Mouse (Mus musculus) kidney, adult 2 months (tissue): ENCODE measurements around the gene Ttc28.

Experiments
- CTCF ChIP-seq: fragments of 200-500 bp; conservative IDR thresholded peaks from 2 replicates; pipeline ENCODE4 v1.5.1; 2011; ENCODE audit warnings: low read depth, mild to moderate bottlenecking, control low read depth, low read length, moderate library complexity, mixed read lengths; ENCODE audit not compliant: insufficient read depth, insufficient read length
- POLR2A ChIP-seq: fragments of 200-500 bp; IDR thresholded peaks from one replicate; pipeline ENCODE4 v1.6.1; 2011; ENCODE audit warnings: low read depth, low read length, control low read depth

- TF ChIP-seq CTCF (no peak), POLR2A (no peak)
Measured at GRCm38 (mm10) chr5:110890561-110890960, 11.0 kb downstream of the Ttc28 start.
